Mouse (Mus musculus) stomach, embryonic 14.5 days (tissue): ENCODE data around the gene Tubd1. TPM values are rescaled to one million over a fixed set of nuclear protein-coding genes. Genes with fewer than 3 reads are reported as not detected.

ENCODE experiments used
- ATAC-seq: fragments of 200-750 bp; cut with Nextera tagmentation; 2 replicates; pipeline ENCODE4 v1.8.0; 2017; ENCODE audit warnings: low read depth, moderate TSS enrichment; ENCODE audit not compliant: insufficient number of reproducible peaks, insufficient read depth, low FRiP score
- H3K27ac ChIP-seq: fragments of 300-500 bp; sonication (generic); 2 replicates; pipeline ENCODE4 v1.5.1; 2014; ENCODE audit warnings: mild to moderate bottlenecking, low read length, moderate library complexity, mixed read lengths
- H3K27me3 ChIP-seq: fragments of 300-500 bp; sonication (generic); 2 replicates; pipeline ENCODE4 v1.6.1; 2014; ENCODE audit warnings: low read length, control low read depth, mixed read lengths; ENCODE audit not compliant: control insufficient read depth, insufficient read depth
- H3K36me3 ChIP-seq: fragments of 300-500 bp; sonication (generic); 2 replicates; pipeline ENCODE4 v1.6.1; 2014; ENCODE audit warnings: mild to moderate bottlenecking, control low read depth, low read length, moderate library complexity, mixed read lengths; ENCODE audit not compliant: control insufficient read depth, insufficient read depth
- H3K4me1 ChIP-seq: fragments of 300-500 bp; sonication (generic); 2 replicates; pipeline ENCODE4 v1.6.1; 2014; ENCODE audit warnings: low read length, control low read depth, mixed read lengths; ENCODE audit not compliant: control insufficient read depth, insufficient read depth
- H3K4me2 ChIP-seq: fragments of 300-500 bp; sonication (generic); replicated peaks from 2 replicates; pipeline ENCODE4 v1.6.1; 2014; ENCODE audit warnings: low read depth, low read length, control low read depth
- H3K4me3 ChIP-seq: fragments of 300-500 bp; sonication (generic); 2 replicates; pipeline ENCODE4 v1.5.1; 2014; ENCODE audit warnings: low read depth, low read length, control low read depth
- H3K9ac ChIP-seq: fragments of 300-500 bp; sonication (generic); replicated peaks from 2 replicates; pipeline ENCODE4 v1.6.1; 2014; ENCODE audit warnings: low read depth, mild to moderate bottlenecking, control low read depth, low read length, moderate library complexity, mixed read lengths
- H3K9me3 ChIP-seq: fragments of 300-500 bp; sonication (generic); 2 replicates; pipeline ENCODE4 v1.6.1; 2016; ENCODE audit warnings: low read depth, low read length, control low read depth; ENCODE audit not compliant: control insufficient read depth
- WGBS: fragments of 180-500 bp; shearing (Covaris S2); extraction: QIAGEN DNeasy Blood & Tissue Kit; methylation state at CpG from one replicate; pipeline ENCODE4 v1.1.7; 2014; 5-methylcytosine and 5-hydroxymethylcytosine counted together
- polyA plus RNA-seq: library from polyadenylated mRNA; unstranded; fragments of >200 nt; fragmentation: Nextera tagmentation; extraction: Ambion mirVana; gene quantifications from 2 replicates; pipeline ENCODE4 v1.2.1, GENCODE M21; 2014

Tubd1 gene
- polyA plus RNA-seq, 1 experiment from 2014 or later: 9.9 TPM

DNA sequence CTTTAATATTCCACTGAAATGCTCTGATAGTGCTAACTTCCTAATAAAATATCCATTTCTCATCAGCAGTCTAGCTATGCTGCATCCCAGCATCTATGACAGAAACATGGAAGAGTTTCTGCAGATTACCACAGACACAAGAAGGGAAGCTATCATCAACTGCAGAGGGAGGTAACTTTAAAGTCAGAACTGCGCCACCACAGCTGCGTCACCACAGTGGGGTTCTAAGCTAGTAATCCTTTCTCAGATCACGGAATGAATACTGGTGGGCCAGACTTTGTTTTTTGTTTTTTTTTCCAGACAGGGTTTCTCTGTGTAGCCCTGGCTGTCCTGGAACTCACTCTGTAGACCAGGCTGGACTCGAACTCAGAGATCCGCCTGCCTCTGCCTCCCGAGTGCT, 50.6 kb downstream of the Tubd1 start:
- WGBS: 94% methylated on average over 6 of the region's 6 CpGs
- no peak overlapping the region for H3K4me2 ChIP-seq
- H3K9me3 ChIP-seq: no peaks in the 10 kb centered on the region
- H3K9ac ChIP-seq: no peak overlapping the region
- no peak overlapping the region for H3K27ac ChIP-seq
- H3K36me3 ChIP-seq: no peaks in the 10 kb centered on the region
- ATAC-seq: no peak
- H3K4me3 ChIP-seq: no peak overlapping the region
- H3K4me1 ChIP-seq: peaks cover 7% of the 10 kb centered on the region; the same call in 1 of the 2 replicates
- H3K27me3 ChIP-seq: no peaks in the 10 kb centered on the region

DNA sequence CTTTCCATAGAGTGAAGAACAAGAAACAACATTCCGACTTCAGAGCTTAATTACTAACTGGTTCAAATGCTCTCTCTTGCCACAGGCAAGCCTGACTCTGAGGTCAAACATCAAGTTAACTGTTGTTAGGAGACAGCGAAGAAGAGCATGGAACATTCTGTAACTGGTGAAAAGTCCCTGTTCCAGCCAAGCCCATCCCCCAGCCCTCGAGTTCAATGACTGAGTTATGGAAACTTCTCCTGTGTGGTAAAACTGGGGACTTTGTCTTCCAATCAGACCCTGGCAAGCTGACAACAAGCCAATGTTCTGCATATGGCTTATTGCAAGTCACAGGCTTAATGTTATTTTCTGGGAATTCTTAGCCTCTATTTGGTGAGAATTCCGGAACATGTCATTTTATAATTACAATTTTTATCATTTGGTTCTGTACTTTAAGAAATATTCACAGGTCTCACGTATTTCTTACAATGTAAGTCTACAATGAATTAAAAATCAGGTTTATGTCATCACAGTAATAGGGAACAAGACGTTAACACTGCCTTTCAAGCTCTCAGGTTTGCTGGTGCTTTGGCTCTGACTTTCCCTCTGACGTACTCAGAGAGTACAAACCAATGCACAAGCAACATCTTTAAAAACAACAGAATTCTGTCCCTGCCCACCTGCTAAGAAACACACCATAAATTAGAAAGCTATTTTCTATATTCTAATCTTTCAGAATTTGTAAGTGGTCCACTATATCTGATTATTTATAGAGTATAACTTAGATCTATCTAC, 51.6 kb downstream of the Tubd1 start:
- peaks cover 7% of the 10 kb centered on the region; the same call in 1 of the 2 replicates for H3K4me1 ChIP-seq
- no peak for ATAC-seq
- no peak overlapping the region for H3K27ac ChIP-seq
- 81% methylated on average over 7 of the region's 7 CpGs for WGBS
- no peaks in the 10 kb centered on the region for H3K36me3 ChIP-seq
- no peak overlapping the region for H3K4me2 ChIP-seq
- no peaks in the 10 kb centered on the region for H3K27me3 ChIP-seq
- H3K4me3 ChIP-seq: no peak overlapping the region
- no peak overlapping the region for H3K9ac ChIP-seq
- no peaks in the 10 kb centered on the region for H3K9me3 ChIP-seq

DNA sequence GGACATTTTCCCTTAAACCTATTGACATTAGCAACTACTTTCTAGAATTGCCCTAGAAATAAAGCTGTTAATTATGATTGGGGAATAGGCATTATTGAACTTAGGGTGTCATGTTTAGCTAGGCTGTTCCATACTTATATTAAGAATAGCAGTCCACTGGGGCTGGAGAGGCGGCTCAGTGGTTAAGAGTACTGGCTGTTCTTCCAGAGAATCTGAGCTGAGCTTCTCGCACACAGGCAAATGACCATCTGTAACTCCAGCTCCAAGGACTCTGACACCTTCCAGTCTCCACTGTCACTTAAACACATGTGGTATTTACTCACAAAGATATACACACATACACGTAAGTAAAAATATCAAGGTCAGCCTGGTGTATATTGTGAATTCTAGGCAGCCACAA, 52.2 kb downstream of the Tubd1 start:
- WGBS: 87% methylated on average over 3 of the region's 3 CpGs
- Histone ChIP-seq H3K36me3 (no peaks in the 10 kb centered on the region), H3K4me3 (no peak overlapping the region), H3K9ac (no peak overlapping the region), H3K27me3 (no peaks in the 10 kb centered on the region), H3K9me3 (no peaks in the 10 kb centered on the region), H3K27ac (no peak overlapping the region), H3K4me2 (no peak overlapping the region), H3K4me1 (peaks cover 7% of the 10 kb centered on the region; the same call in 1 of the 2 replicates)
- ATAC-seq: no peak

DNA sequence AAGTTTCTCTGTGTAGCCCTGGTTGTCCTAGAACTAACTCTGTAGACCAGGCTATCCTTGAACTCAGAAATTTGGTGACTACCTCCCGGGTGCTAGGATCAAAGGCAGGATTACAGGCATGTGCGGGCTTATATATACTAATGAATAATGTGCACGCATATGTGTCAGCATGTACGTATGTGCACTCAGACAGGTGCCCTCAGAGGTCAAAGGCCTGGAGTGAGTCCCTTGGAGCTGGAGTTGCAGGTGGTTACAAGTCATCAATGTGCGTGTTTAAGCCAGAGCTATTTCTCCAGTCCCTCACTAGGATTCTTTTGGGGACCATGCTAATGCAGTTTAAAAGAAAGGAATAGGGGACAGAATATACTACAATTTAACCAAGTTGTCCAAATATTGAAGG, 53.4 kb downstream of the Tubd1 start:
- H3K27ac ChIP-seq: no peak overlapping the region
- no peak overlapping the region for H3K9ac ChIP-seq

DNA sequence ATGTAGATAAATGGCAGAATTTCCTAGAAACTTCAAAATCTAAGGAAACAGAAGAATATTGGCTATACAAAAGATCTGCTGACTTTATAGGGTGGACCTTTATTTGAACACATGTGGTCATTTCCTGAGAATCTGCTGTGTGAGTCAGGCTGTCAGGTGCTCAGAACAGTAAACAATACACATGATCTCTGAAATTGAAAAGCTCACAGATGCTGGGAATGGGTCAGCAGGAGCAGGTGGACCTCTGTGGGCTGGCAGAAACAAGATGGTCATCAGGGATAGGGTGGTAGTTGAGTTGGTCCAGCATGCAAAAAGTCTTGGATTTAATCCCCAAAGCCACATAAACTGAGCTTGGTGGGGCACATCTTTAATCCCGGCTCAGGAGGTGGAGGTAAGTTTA, 53.8 kb downstream of the Tubd1 start:
- Histone ChIP-seq H3K36me3 (no peaks in the 10 kb centered on the region), H3K4me1 (peaks cover 2% of the 10 kb centered on the region; the same call in 1 of the 2 replicates), H3K4me2 (no peak overlapping the region), H3K27me3 (no peaks in the 10 kb centered on the region), H3K4me3 (no peak overlapping the region), H3K27ac (no peak overlapping the region), H3K9me3 (no peaks in the 10 kb centered on the region), H3K9ac (no peak overlapping the region)
- 74% methylated on average over 1 of the region's 1 CpGs for WGBS
- no peak for ATAC-seq

More for the DNA sequence above, 53.4 kb downstream of the Tubd1 start:
- Histone ChIP-seq H3K9me3 (no peaks in the 10 kb centered on the region), H3K4me3 (no peak overlapping the region), H3K27me3 (no peaks in the 10 kb centered on the region), H3K36me3 (no peaks in the 10 kb centered on the region), H3K4me1 (peaks cover 6% of the 10 kb centered on the region; the same call in 1 of the 2 replicates), H3K4me2 (no peak overlapping the region)
- no peak for ATAC-seq
- 84% methylated on average over 5 of the region's 5 CpGs for WGBS

DNA sequence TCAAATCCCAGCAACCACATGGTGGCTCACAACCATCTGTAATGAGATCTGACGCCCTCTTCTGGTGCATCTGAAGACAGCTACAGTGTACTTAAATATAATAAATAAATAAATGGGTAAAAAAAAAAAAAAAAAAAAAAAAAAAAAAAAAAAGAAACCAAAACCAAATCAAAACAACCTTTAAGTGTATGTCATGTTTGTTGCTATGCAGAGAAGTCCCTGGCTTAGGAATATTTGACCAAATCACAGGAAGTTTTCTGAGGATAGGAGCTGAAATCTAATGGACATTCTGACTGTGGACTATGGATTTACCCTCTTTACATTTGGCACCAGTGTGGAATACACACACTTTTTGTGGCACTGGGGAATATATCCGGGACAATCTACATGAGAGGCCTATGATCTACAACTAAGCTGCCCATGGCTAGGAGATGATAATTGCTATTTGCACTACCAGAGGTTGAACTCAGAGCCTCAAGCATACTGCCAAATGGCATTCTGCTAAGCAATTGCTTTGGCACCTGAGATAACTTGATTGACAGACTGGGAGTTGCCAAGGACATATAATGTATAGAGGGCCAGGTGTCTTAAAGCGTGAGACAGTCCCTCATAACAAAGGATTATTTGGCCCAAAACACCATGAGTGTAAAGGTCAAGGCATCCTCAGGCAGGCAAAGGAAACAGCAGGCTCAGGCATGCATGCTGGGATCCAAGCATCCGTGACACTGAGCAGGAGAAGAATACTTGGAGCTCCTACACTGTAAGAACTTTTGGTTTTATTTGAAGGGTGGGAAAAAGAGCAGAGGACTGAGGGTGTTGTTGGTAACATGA, 54.8 kb downstream of the Tubd1 start:
- WGBS: 73% methylated on average over 4 of the region's 4 CpGs
- ATAC-seq: no peak
- no peaks in the 10 kb centered on the region for H3K9me3 ChIP-seq
- no peaks in the 10 kb centered on the region for H3K36me3 ChIP-seq
- H3K4me1 ChIP-seq: no peaks in the 10 kb centered on the region
- H3K27me3 ChIP-seq: no peaks in the 10 kb centered on the region
- H3K27ac ChIP-seq: no peak overlapping the region
- H3K9ac ChIP-seq: no peak overlapping the region
- H3K4me3 ChIP-seq: no peak overlapping the region
- H3K4me2 ChIP-seq: no peak overlapping the region

DNA sequence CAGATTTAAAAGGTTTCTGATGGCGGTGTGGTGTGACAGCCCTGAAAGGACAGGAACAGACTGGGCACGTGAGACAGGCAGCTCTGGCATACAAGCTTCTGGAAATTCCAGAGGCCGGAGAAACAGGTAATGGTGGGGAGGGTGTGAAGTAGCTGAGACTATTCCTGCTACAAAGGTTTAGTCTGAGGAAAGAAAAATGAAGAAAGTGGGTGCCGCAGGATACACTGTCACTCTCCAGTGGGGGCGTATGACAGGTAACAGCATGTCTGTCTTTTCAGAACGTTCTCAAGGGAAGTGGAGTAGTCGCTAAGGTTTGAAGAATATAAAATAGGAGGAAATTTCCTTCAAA, 55.4 kb downstream of the Tubd1 start:
- H3K4me3 ChIP-seq: no peak overlapping the region
- H3K9me3 ChIP-seq: no peaks in the 10 kb centered on the region
- no peaks in the 10 kb centered on the region for H3K4me1 ChIP-seq
- no peak overlapping the region for H3K4me2 ChIP-seq
- 83% methylated on average over 7 of the region's 7 CpGs for WGBS
- H3K27me3 ChIP-seq: no peaks in the 10 kb centered on the region
- no peaks in the 10 kb centered on the region for H3K36me3 ChIP-seq
- no peak overlapping the region for H3K9ac ChIP-seq
- H3K27ac ChIP-seq: no peak overlapping the region
- no peak for ATAC-seq

DNA sequence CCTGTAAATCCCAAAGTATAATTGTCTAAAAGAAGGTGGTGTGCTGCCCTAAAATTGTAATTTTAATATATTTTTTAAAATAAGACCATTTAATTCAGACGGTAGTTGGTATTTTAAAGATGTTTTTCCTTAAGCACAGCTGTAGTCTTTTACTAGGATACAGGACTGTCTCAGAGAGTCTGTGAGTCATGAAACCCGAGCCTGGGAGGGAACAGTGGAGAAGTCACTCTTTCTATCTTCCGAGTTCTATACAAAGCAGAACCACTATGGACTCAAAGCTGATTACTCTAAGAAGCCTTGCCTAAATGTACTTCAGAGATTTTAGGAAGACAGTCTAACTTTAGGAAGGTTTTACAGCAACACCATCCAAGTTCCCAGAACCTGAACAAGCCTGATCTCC, 57.3 kb downstream of the Tubd1 start:
- ATAC-seq: no peak
- Histone ChIP-seq H3K4me3 (no peak overlapping the region), H3K4me2 (no peak overlapping the region), H3K9me3 (no peaks in the 10 kb centered on the region), H3K27me3 (no peaks in the 10 kb centered on the region), H3K4me1 (no peaks in the 10 kb centered on the region), H3K9ac (no peak overlapping the region), H3K36me3 (no peaks in the 10 kb centered on the region), H3K27ac (no peak overlapping the region)
- 45% methylated on average over 3 of the region's 3 CpGs for WGBS
